Mouse (Mus musculus) midbrain, postnatal 0 days (tissue): Measurements from ENCODE around the gene Trabd2b. TPM values are rescaled to one million over a fixed set of nuclear protein-coding genes. Genes with fewer than 3 reads are reported as not detected.

Source experiments
- ATAC-seq: fragments of 200-750 bp; cut with Nextera tagmentation; 2 replicates; pipeline ENCODE4 v1.8.0; 2017; ENCODE audit warnings: moderate number of reproducible peaks, mild to moderate bottlenecking, moderate TSS enrichment, moderate library complexity; ENCODE audit not compliant: low FRiP score
- DNase-seq: peaks from one replicate; pipeline ENCODE4 v3.0.0-alpha.2; 2015; ENCODE audit warnings: low spot score
- H3K27ac ChIP-seq: fragments of 300-500 bp; sonication (generic); 2 replicates; pipeline ENCODE4 v1.5.1; 2014; ENCODE audit warnings: low read depth, mild to moderate bottlenecking, low read length, mixed read lengths
- H3K27me3 ChIP-seq: fragments of 300-500 bp; sonication (generic); 2 replicates; pipeline ENCODE4 v1.6.1; 2014; ENCODE audit warnings: low read length, control low read depth, mixed read lengths; ENCODE audit not compliant: insufficient read depth
- H3K36me3 ChIP-seq: fragments of 300-500 bp; sonication (generic); 2 replicates; pipeline ENCODE4 v1.6.1; 2014; ENCODE audit warnings: low read length, control low read depth, mixed read lengths; ENCODE audit not compliant: insufficient read depth
- H3K4me1 ChIP-seq: fragments of 300-500 bp; sonication (generic); 2 replicates; pipeline ENCODE4 v1.6.1; 2014; ENCODE audit warnings: mild to moderate bottlenecking, control low read depth, antibody characterized with exemption, low read length, mixed read lengths; ENCODE audit not compliant: insufficient read depth
- H3K4me2 ChIP-seq: fragments of 300-500 bp; sonication (generic); 2 replicates; pipeline ENCODE4 v1.6.1; 2014; ENCODE audit warnings: low read depth, mild to moderate bottlenecking, low read length, mixed read lengths; ENCODE audit not compliant: poor library complexity, severe bottlenecking
- H3K4me3 ChIP-seq: fragments of 300-500 bp; sonication (generic); 2 replicates; pipeline ENCODE4 v1.5.1; 2014; ENCODE audit warnings: low read depth, mild to moderate bottlenecking, low read length, moderate library complexity
- H3K9ac ChIP-seq: fragments of 300-500 bp; sonication (generic); replicated peaks from 2 replicates; pipeline ENCODE4 v1.6.1; 2014; ENCODE audit warnings: mild to moderate bottlenecking, low read length, moderate library complexity, mixed read lengths; ENCODE audit not compliant: poor library complexity, severe bottlenecking
- H3K9me3 ChIP-seq: fragments of 300-500 bp; sonication (generic); 2 replicates; pipeline ENCODE4 v1.6.1; 2016; ENCODE audit warnings: low read length, control low read depth
- CTCF ChIP-seq: IDR thresholded peaks from 2 replicates; pipeline ENCODE4 v1.5.1; 2016; ENCODE audit warnings: antibody characterized with exemption, mild to moderate bottlenecking
- WGBS: fragments of 180-500 bp; shearing (Covaris S2); extraction: QIAGEN DNeasy Blood & Tissue Kit; methylation state at CpG from one replicate; pipeline ENCODE4 v1.1.7; 2014; 5-methylcytosine and 5-hydroxymethylcytosine counted together
- polyA plus RNA-seq: library from polyadenylated mRNA; unstranded; fragments of >200 nt; fragmentation: Nextera tagmentation; extraction: Ambion mirVana; gene quantifications from 2 replicates; pipeline ENCODE4 v1.2.1, GENCODE M21; 2015
- total RNA-seq: library from RNA; depleted of rRNA; stranded (reverse); fragments of >200 nt; gene quantifications from 2 replicates; pipeline ENCODE4 v1.2.3, GENCODE M21; 2014

Gene Trabd2b
- total and polyA plus RNA-seq, 2 experiments from 2014 or later: 0.48 to 1.8 TPM

GRCm38 (mm10) chr4:114560638-114561216 is 154.2 kb downstream of the Trabd2b start:
- no peaks in the 10 kb centered on the region for H3K4me1 ChIP-seq
- 89% methylated on average over 17 of the region's 17 CpGs for WGBS
- no peaks in the 10 kb centered on the region for H3K27me3 ChIP-seq
- TF ChIP-seq CTCF: no peak
- no peak overlapping the region for H3K9ac ChIP-seq
- H3K36me3 ChIP-seq: no peaks in the 10 kb centered on the region
- no peak for ATAC-seq
- H3K9me3 ChIP-seq: no peaks in the 10 kb centered on the region
- no peak overlapping the region for H3K27ac ChIP-seq
- no peak for DNase-seq
- H3K4me3 ChIP-seq: no peak overlapping the region
- no peak overlapping the region for H3K4me2 ChIP-seq

- Histone ChIP-seq H3K27me3 (no peaks in the 10 kb centered on the region), H3K9ac (no peak overlapping the region), H3K27ac (no peak overlapping the region), H3K9me3 (no peaks in the 10 kb centered on the region), H3K4me2 (no peak overlapping the region), H3K4me3 (no peak overlapping the region), H3K4me1 (no peaks in the 10 kb centered on the region), H3K36me3 (no peaks in the 10 kb centered on the region)
- ATAC-seq (no peak), DNase-seq (no peak)
- TF ChIP-seq CTCF: no peak
- 78% methylated on average over 5 of the region's 5 CpGs for WGBS
Observed at GRCm38 (mm10) chr4:114564131-114564695, 157.7 kb downstream of the Trabd2b start.

GRCm38 (mm10) chr4:114567594-114567993 is 161.1 kb downstream of the Trabd2b start:
- no peaks in the 10 kb centered on the region for H3K9me3 ChIP-seq
- H3K4me3 ChIP-seq: no peak overlapping the region
- no peaks in the 10 kb centered on the region for H3K27me3 ChIP-seq
- no peak overlapping the region for H3K4me2 ChIP-seq
- no peak for ATAC-seq
- no peak for DNase-seq
- H3K27ac ChIP-seq: no peak overlapping the region
- 79% methylated on average over 6 of the region's 6 CpGs for WGBS
- TF ChIP-seq CTCF: no peak
- H3K4me1 ChIP-seq: no peaks in the 10 kb centered on the region; the same call in 1 of the 2 replicates
- no peaks in the 10 kb centered on the region for H3K36me3 ChIP-seq
- no peak overlapping the region for H3K9ac ChIP-seq

GRCm38 (mm10) chr4:114568081-114568605 is 161.6 kb downstream of the Trabd2b start:
- 79% methylated on average over 1 of the region's 1 CpGs for WGBS
- no peak for DNase-seq
- H3K4me3 ChIP-seq: no peak overlapping the region
- H3K4me2 ChIP-seq: no peak overlapping the region
- no peaks in the 10 kb centered on the region for H3K36me3 ChIP-seq
- no peak for ATAC-seq
- H3K4me1 ChIP-seq: no peaks in the 10 kb centered on the region; the same call in 1 of the 2 replicates
- no peak overlapping the region for H3K9ac ChIP-seq
- no peak for TF ChIP-seq CTCF
- no peak overlapping the region for H3K27ac ChIP-seq
- H3K9me3 ChIP-seq: no peaks in the 10 kb centered on the region
- no peaks in the 10 kb centered on the region for H3K27me3 ChIP-seq

GRCm38 (mm10) chr4:114578153-114578950 is 171.8 kb downstream of the Trabd2b start:
- TF ChIP-seq CTCF: no peak
- H3K27ac ChIP-seq: no peak overlapping the region
- H3K36me3 ChIP-seq: no peaks in the 10 kb centered on the region

More at GRCm38 (mm10) chr4:114578153-114578950, 171.8 kb downstream of the Trabd2b start:
- Histone ChIP-seq H3K4me1 (no peaks in the 10 kb centered on the region), H3K4me3 (no peak overlapping the region), H3K9ac (no peak overlapping the region), H3K4me2 (no peak overlapping the region), H3K9me3 (no peaks in the 10 kb centered on the region), H3K27me3 (no peaks in the 10 kb centered on the region)
- DNase-seq (no peak), ATAC-seq (peak; percentile 65)
- 45% methylated on average over 12 of the region's 12 CpGs for whole genome bisulfite sequencing
